Mouse (Mus musculus) ES-Bruce4 (cell line): ENCODE measurements around the gene Nhp2.

Source experiments
- CTCF ChIP-seq: IDR thresholded peaks from one replicate; pipeline ENCODE4 v1.8.1; 2011; ENCODE audit warnings: low read depth, low read length
- EP300 ChIP-seq: IDR thresholded peaks from 2 replicates; pipeline ENCODE4 v1.6.1; 2011; ENCODE audit warnings: low read depth, low read length; ENCODE audit not compliant: insufficient read depth
- POLR2A ChIP-seq: IDR thresholded peaks from one replicate; pipeline ENCODE4 v1.8.1; 2011; ENCODE audit warnings: low read length; ENCODE audit not compliant: insufficient read depth

DNA sequence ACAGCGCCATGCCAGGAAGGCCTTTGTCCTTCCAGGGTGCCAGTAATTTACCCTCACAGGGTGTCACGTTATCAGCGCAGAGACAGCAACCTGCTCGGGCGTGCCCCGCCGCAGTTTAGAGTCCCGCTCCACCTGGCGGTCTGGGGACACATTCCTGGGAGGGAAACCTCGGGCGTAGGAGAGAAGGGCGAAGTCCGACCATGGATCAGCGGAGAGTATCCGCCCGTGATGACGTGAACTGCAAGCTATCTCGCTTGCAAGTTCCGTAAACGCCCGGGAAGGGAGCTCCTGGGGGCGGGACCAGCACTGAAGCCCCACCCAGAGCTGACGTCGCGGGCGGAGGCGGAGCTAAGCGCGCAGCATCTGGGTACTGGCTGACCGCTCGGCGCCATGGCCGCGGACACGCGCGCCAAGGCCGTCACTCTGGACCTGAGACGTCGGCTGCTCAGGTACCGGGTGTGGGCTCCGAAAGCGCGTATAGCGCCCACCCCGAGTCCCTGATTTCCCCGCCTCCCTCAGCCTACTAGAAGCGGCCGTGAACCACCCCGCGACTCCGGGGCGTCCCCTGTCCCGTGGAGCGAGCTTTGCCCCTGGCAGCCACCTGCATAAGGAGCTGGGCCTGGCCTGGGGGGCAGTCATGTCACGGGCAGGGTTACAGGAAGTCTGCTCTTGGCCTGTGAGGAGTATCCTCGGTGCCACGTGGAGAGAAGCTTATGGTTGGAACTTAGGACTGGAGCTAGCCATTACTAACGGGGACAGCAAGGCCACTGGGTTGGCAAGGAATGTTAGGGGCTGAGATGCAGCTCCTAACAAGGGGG, 34.9 kb upstream of the Nhp2 start, which contains the start of gene Phykpl:
- no peak for TF ChIP-seq POLR2A
- TF ChIP-seq CTCF: no peak
- TF ChIP-seq EP300: no peak
